Mouse (Mus musculus): ENCODE measurements around the gene Mif4gd. TPM values are rescaled to one million over a fixed set of nuclear protein-coding genes. Genes with fewer than 3 reads are reported as not detected.

Mif4gd gene
- polyA plus RNA-seq, 1 experiment from 2014 or later: 17.6 TPM

DNA sequence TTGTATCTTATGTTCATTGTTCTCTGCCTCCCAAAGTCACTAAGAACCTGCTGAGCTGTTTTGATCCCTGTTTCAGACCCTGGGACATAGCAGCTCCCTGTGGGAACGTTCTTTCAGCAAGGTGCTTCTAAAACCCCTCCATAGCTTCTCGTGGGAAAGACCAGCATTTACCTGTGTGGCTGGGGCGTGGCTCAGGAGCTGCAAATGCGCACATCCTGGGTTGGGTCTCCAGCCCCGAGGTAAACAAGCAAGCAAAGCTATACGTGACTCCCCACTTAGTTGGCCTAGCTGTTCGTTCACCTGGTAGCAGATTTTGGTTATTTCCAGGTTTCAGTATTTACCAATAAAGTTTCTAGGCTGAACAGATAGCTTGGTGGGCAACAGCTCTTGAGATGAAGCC lies 19.5 kb upstream of the Mif4gd start:
- Histone ChIP-seq H3K4me3 (no peak overlapping the region), H3K36me3 (no peaks in the 10 kb centered on the region), H3K4me2 (replicated peaks) (no peak overlapping the region), H3K9ac (no peak overlapping the region), H3K27me3 (no peaks in the 10 kb centered on the region), H3K27ac (no peak overlapping the region), H3K9me3 (no peaks in the 10 kb centered on the region), H3K4me1 (peaks cover 6% of the 10 kb centered on the region; the same call in 1 of the 2 replicates)
- WGBS: 75% methylated on average over 7 of the region's 7 CpGs
- no peak for ATAC-seq (ENCODE audit: insufficient number of reproducible peaks, insufficient read depth, low FRiP score, low TSS enrichment)

- WGBS: 12% methylated on average over 3 of the region's 3 CpGs
- no peak overlapping the region for H3K4me2 ChIP-seq (replicated peaks)
Measured at GRCm38 (mm10) chr11:115631505-115631890, 18.7 kb upstream of the Mif4gd start.

DNA sequence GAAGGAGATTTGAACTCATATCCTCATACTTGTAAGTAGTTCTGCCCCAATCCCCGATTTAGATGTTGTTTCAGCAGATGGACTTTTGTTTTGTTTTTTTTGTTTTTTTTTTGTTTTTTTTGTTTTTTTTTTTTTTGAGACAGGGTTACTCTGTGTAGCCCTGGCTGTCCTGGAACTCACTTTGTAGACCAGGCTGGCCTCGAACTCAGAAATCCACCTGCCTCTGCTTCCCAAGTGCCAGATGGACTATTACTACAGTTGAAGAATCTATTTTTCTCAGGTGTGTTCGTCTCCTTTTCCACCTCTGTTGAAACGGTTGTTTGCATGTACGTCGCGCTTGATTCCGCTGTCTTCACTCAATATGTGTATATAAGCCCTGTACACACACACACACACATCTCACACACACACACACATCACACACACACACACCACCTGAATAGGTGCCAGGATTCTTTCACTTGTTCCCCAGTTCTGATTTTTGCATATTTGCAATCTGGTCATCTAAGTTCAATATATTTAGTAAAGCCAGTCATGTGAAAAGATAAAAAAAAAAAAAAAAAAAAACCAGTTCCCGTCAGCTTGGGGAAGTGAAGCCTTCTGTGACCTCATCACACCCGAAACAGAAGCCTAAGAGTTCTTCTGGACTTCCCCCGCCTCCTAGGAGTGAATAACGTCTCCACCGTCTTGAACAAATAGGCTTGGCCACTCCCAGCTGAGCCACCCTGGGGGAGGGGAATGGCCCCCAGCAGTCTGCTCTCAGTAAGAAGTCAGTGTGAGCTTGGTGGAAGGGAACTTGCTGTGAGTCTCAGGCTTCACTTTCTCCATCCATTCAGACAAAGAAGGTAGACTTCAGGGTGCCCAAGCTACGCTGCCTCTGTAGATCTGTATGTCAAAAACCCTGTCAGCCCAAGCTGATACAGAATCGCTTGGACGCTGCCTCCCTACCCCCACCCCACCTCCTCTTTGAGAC lies 18.0 kb upstream of the Mif4gd start:
- Histone ChIP-seq H3K27me3 (no peaks in the 10 kb centered on the region), H3K27ac (no peak overlapping the region), H3K4me3 (no peak overlapping the region), H3K4me2 (replicated peaks) (no peak overlapping the region), H3K36me3 (no peaks in the 10 kb centered on the region), H3K9me3 (no peaks in the 10 kb centered on the region), H3K9ac (no peak overlapping the region), H3K4me1 (peaks cover 12% of the 10 kb centered on the region; the same call in 1 of the 2 replicates)
- WGBS: 50% methylated on average over 16 of the region's 16 CpGs
- no peak for ATAC-seq (ENCODE audit: insufficient number of reproducible peaks, insufficient read depth, low FRiP score, low TSS enrichment)

More at GRCm38 (mm10) chr11:115631505-115631890, 18.7 kb upstream of the Mif4gd start:
- H3K27me3 ChIP-seq: no peaks in the 10 kb centered on the region
- H3K36me3 ChIP-seq: no peaks in the 10 kb centered on the region
- H3K4me1 ChIP-seq: peaks cover 12% of the 10 kb centered on the region; the same call in 1 of the 2 replicates
- ATAC-seq (ENCODE audit: insufficient number of reproducible peaks, insufficient read depth, low FRiP score, low TSS enrichment): no peak
- H3K9ac ChIP-seq: no peak overlapping the region
- H3K9me3 ChIP-seq: no peaks in the 10 kb centered on the region
- H3K4me3 ChIP-seq: no peak overlapping the region
- no peak overlapping the region for H3K27ac ChIP-seq

GRCm38 (mm10) chr11:115629734-115630531 lies 17.2 kb upstream of the Mif4gd start:
- Histone ChIP-seq H3K4me3 (no peak overlapping the region), H3K27me3 (no peaks in the 10 kb centered on the region), H3K9me3 (no peaks in the 10 kb centered on the region), H3K4me1 (peaks cover 12% of the 10 kb centered on the region; the same call in 1 of the 2 replicates), H3K9ac (no peak overlapping the region), H3K27ac (no peak overlapping the region), H3K4me2 (replicated peaks) (no peak overlapping the region), H3K36me3 (0 out of 2 replicates have a peak, but pooled peaks cover 3% of the 10 kb centered on the region)
- no peak for ATAC-seq (ENCODE audit: insufficient number of reproducible peaks, insufficient read depth, low FRiP score, low TSS enrichment)
- WGBS: 88% methylated on average over 13 of the region's 13 CpGs

GRCm38 (mm10) chr11:115628465-115629101 lies 15.8 kb upstream of the Mif4gd start:
- Histone ChIP-seq H3K36me3 (0 out of 2 replicates have a peak, but pooled peaks cover 5% of the 10 kb centered on the region), H3K9me3 (no peaks in the 10 kb centered on the region), H3K4me2 (replicated peaks) (peak overlapping the region; percentile 45), H3K9ac (peak overlapping the region; percentile 32; the same call in 1 of the 2 replicates), H3K4me1 (peaks cover 9% of the 10 kb centered on the region; the same call in 1 of the 2 replicates), H3K27ac (no peak overlapping the region), H3K27me3 (no peaks in the 10 kb centered on the region), H3K4me3 (peak overlapping the region; percentile 74)
- WGBS: 54% methylated on average over 13 of the region's 13 CpGs
- ATAC-seq (ENCODE audit: insufficient number of reproducible peaks, insufficient read depth, low FRiP score, low TSS enrichment): 0 out of 2 replicates have a peak, but pooled peaks have one; percentile 17

- Histone ChIP-seq H3K36me3 (peaks cover 11% of the 10 kb centered on the region), H3K4me3 (peak within 1 kb of the TSS; percentile 74), H3K9me3 (no peaks in the 10 kb centered on the region), H3K27ac (no peak within 1 kb of the TSS), H3K9ac (peak within 1 kb of the TSS; percentile 74), H3K27me3 (no peaks in the 10 kb centered on the region), H3K4me1 (peaks cover 9% of the 10 kb centered on the region; the same call in 1 of the 2 replicates), H3K4me2 (replicated peaks) (peak within 1 kb of the TSS; percentile 92)
- WGBS: under 1% methylated on average over 47 of the region's 47 CpGs
- ATAC-seq (ENCODE audit: insufficient number of reproducible peaks, insufficient read depth, low FRiP score, low TSS enrichment): peak; percentile 99
Measured at GRCm38 (mm10) chr11:115627705-115628464, 15.1 kb upstream of the Mif4gd start, which contains the start of gene Slc25a19. TSS of gene Slc25a19 (minus strand) at chr11:115628295.

DNA sequence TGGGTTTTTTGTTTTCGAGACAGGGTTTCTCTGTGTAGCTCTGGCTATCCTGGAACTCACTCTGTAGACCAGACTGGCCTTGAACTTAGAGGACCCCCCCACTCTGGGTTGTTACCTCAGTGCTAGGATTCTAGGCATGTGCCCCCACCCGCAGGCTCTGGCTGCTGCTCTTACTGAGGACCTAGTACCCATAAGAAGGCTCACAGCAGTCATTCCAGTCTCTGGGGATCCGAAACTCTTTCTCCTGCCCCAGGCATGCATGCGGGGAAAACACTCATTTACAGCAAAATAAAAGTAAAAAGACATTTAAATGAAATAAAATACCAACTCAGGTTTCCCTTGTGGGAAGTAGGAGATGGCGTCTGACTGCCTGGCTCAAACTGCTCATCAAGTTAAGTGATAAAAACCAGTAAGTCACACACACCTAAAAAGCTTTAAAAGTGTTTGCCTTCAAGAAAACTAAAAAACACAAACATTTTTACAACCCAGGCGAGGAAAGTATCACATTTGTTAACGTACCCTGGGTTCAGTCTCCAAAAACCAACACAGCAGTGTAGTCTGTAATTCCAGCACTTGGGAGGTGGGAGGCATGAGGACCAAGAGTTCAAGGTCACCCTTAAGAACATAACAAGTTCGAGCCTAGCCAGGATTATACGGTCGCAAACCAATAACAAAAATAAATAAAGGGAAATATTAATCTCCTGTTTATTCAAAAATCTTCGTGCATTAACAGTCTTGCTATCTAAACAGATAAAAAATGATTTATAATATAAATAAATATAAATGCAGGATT lies 14.3 kb upstream of the Mif4gd start:
- H3K4me1 ChIP-seq: peaks cover 9% of the 10 kb centered on the region; the same call in 1 of the 2 replicates
- H3K9ac ChIP-seq: peak overlapping the region; percentile 74; the same call in 1 of the 2 replicates

DNA sequence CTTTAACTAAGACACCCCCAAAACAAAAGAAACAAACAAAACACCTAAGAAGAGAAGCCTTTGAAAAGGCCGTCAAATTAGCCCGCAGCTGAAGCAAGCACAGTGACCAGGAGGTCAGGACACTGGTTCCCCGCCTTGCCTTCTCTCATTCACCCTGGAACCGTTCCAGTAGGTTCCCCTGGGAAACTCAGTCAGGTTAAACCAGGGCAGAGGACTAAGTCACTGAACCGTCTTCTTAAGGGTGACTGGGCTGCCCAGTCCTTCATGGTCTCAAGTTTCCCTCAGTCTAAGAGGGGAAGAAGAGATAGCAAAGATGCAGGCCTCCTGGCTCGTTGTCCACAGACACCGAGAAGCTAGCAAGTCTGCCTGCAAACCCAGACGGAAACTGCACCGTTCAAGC lies 13.1 kb upstream of the Mif4gd start:
- ATAC-seq (ENCODE audit: insufficient number of reproducible peaks, insufficient read depth, low FRiP score, low TSS enrichment): no peak
- no peak overlapping the region for H3K27ac ChIP-seq
- H3K36me3 ChIP-seq: peaks cover 30% of the 10 kb centered on the region
- H3K4me2 ChIP-seq (replicated peaks): no peak overlapping the region
- H3K4me3 ChIP-seq: no peak overlapping the region
- peaks cover 9% of the 10 kb centered on the region; the same call in 1 of the 2 replicates for H3K4me1 ChIP-seq
- H3K9me3 ChIP-seq: no peaks in the 10 kb centered on the region
- WGBS: 81% methylated on average over 9 of the region's 9 CpGs
- no peak overlapping the region for H3K9ac ChIP-seq
- H3K27me3 ChIP-seq: no peaks in the 10 kb centered on the region

More for the DNA sequence above, 14.3 kb upstream of the Mif4gd start:
- Histone ChIP-seq H3K27me3 (no peaks in the 10 kb centered on the region), H3K4me2 (replicated peaks) (peak overlapping the region; percentile 92), H3K4me3 (peak overlapping the region; percentile 74), H3K27ac (no peak overlapping the region), H3K9me3 (no peaks in the 10 kb centered on the region), H3K36me3 (peaks cover 19% of the 10 kb centered on the region)
- 51% methylated on average over 11 of the region's 11 CpGs for WGBS
- ATAC-seq (ENCODE audit: insufficient number of reproducible peaks, insufficient read depth, low FRiP score, low TSS enrichment): no peak

DNA sequence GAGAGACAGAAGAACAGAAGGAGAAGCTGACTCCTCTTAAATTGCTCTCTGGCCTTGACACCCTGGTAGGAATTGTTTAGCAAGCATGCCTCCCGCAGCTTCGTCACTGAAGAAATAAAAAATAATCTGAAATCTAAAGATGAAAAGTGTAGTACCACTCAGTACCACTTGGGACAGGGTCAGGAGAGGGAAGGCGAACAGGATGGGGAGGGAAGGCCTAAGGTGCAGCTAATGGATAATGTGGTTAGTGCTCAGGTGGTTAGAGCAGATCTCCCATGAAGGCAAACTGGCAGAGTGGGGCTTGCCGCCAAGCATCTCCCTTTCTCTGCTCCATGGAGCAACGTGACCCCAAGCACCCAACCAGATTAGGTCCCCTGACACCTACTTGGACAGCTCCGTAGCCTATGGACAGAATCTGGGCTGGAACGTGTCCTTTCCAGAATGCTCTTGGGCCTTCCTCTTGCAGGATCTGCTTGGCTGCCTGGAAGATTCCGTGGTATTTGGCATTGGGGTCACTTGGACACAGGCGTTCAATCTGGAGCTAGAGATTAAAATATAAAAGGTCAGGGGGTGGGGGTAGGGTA lies 10.8 kb upstream of the Mif4gd start:
- WGBS: 72% methylated on average over 9 of the region's 9 CpGs
- Histone ChIP-seq H3K4me1 (peaks cover 9% of the 10 kb centered on the region; the same call in 1 of the 2 replicates), H3K27ac (no peak overlapping the region), H3K4me3 (no peak overlapping the region), H3K27me3 (no peaks in the 10 kb centered on the region), H3K9ac (no peak overlapping the region), H3K4me2 (replicated peaks) (no peak overlapping the region), H3K9me3 (no peaks in the 10 kb centered on the region), H3K36me3 (peaks cover 43% of the 10 kb centered on the region)
- ATAC-seq (ENCODE audit: insufficient number of reproducible peaks, insufficient read depth, low FRiP score, low TSS enrichment): no peak

GRCm38 (mm10) chr11:115619949-115620348 lies 7.2 kb upstream of the Mif4gd start:
- Histone ChIP-seq H3K9ac (no peak overlapping the region), H3K4me2 (replicated peaks) (no peak overlapping the region), H3K27ac (no peak overlapping the region), H3K27me3 (no peaks in the 10 kb centered on the region), H3K4me3 (no peak overlapping the region), H3K4me1 (no peaks in the 10 kb centered on the region), H3K9me3 (no peaks in the 10 kb centered on the region), H3K36me3 (peaks cover 51% of the 10 kb centered on the region)
- WGBS: 93% methylated on average over 7 of the region's 7 CpGs
- no peak for ATAC-seq (ENCODE audit: insufficient number of reproducible peaks, insufficient read depth, low FRiP score, low TSS enrichment)
